Mouse (Mus musculus): Measurements from ENCODE around the gene 2310022A10Rik. TPM values are rescaled to one million over a fixed set of nuclear protein-coding genes. Genes with fewer than 3 reads are reported as not detected.
A peak's percentile ranks its signal among the peaks of the same experiment; 100 is the strongest.

The 2310022A10Rik gene
- polyA plus RNA-seq, 1 experiment: 14.0 TPM

DNA sequence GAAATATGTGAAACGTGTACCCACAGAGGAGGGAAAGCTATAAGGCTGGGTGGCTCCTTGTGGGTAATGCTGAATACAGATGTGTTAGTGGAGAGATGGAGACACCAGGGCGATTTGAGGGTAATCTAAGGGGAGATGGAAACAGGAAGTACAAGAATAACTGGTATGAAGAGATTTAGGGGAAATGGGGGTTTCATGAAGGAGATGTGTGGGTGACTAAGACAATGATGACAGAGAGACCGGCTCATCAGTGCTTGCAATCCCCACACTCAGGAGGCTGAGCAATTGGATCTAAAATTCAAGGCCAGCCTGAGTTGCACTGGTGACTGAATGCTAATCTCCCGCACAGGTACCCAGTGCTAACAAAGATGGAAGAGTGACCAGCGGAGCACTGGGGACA lies 963 bp upstream of the 2310022A10Rik start:
- no peak for TF ChIP-seq CTCF (IDR thresholded peaks at IDR 0.05; ENCODE audit: borderline replicate concordance, insufficient read depth, low read length)
- no peak for TF ChIP-seq POLR2A (IDR thresholded peaks at IDR 0.05; ENCODE audit: low read depth, low read length)
- peak overlapping the region; percentile 95 for H3K4me3 ChIP-seq (ENCODE audit: insufficient read depth, low read length)
- H3K27ac ChIP-seq (ENCODE audit: insufficient read depth, low read length): no peak overlapping the region

DNA sequence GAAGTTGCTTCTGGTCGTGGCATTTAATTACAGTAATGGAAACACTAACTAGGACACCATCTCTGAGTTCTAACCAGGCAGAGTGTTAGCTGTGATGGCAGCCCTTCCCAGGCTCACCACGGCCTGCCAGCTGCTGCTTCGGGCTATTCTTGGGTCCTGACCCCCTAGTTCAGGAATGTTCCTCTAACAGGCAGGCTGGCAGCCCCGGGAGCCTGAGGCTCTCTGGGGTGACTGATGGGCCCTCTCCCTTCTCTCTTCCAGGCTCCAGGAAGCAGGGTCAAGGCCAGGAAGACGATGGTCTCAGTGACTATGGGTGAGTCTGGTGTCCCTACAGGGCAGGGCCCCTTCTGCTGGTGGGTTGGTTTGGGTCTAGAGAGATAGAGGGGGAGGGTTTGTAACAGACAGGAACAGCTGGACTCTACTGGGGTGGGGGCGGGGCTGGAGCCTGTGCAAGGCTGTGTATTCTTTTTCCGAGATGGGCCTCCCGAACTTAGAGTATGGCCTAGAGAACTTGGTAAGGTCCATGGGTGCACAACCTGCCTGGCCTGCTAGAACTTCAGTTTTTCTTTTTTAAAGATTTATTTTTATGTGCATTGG lies 7.4 kb downstream of the 2310022A10Rik start:
- TF ChIP-seq POLR2A (IDR thresholded peaks at IDR 0.05; ENCODE audit: low read depth, low read length) (no peak), CTCF (IDR thresholded peaks at IDR 0.05; ENCODE audit: borderline replicate concordance, insufficient read depth, low read length) (no peak)
- Histone ChIP-seq H3K4me3 (ENCODE audit: insufficient read depth, low read length) (no peak overlapping the region), H3K4me1 (ENCODE audit: control insufficient read depth, insufficient read depth, low read length) (no peaks in the 10 kb centered on the region), H3K27ac (ENCODE audit: insufficient read depth, low read length) (no peak overlapping the region)

More for the DNA sequence above, 963 bp upstream of the 2310022A10Rik start:
- H3K4me1 ChIP-seq (ENCODE audit: control insufficient read depth, insufficient read depth, low read length): no peaks in the 10 kb centered on the region

DNA sequence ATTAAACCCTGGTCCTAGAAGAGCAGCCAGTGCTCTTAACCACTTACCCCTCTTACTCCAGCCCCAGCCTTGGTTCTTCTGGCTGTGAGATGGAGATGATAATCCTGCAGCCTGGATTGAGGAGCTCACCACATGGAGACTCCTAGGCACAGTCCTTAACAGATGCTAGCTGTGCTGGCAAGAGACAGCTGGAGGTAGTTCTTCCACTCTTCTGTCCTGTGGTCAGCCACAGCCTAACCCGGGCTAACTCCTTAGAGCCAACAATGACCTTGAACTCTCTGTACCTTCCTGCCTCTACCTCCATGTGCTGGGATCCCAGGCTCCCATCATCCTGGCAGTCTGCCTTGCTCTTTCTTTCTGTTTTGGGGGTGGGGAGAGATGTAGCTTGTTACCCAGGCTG lies 7.9 kb downstream of the 2310022A10Rik start:
- no peaks in the 10 kb centered on the region for H3K4me1 ChIP-seq (ENCODE audit: control insufficient read depth, insufficient read depth, low read length)
- no peak overlapping the region for H3K27ac ChIP-seq (ENCODE audit: insufficient read depth, low read length)

DNA sequence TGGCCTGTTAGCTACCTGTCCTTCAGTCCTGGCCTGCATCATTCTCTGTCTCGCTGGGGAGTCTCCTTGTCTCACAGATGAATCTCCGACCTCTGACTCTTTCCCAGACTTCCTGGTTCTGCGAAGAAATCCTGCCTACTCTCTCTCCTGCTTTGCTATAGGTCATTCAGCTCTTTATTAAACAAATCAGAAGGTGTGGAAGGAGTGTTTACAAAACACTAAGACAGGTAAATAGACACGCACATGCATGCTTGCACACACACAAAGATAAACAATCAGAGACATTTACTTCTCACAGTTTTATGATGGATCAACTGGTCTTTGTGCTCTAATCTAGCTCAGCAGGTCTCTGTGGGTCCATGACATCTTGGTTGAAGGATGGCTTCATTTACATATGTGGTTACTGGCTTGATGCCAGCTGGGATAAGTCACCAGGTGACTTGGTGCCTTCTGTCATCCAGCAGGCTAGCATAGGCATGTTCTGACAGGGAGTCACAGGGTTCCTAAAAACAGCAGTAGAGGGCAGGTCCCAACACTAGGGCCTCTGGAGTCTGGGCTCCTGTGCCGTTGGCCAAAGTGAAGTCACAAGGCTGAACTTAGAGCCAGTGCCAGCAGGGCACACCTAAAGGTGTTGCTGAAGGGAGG lies 16.7 kb downstream of the 2310022A10Rik start:
- peak overlapping the region; percentile 1; the same call in 1 of the 2 replicates for H3K27ac ChIP-seq (ENCODE audit: insufficient read depth, low read length)
- TF ChIP-seq CTCF (IDR thresholded peaks at IDR 0.05; ENCODE audit: borderline replicate concordance, insufficient read depth, low read length) (no peak), POLR2A (IDR thresholded peaks at IDR 0.05; ENCODE audit: low read depth, low read length) (no peak)
- no peaks in the 10 kb centered on the region for H3K4me1 ChIP-seq (ENCODE audit: control insufficient read depth, insufficient read depth, low read length)
- no peak overlapping the region for H3K4me3 ChIP-seq (ENCODE audit: insufficient read depth, low read length)

More for the DNA sequence above, 7.9 kb downstream of the 2310022A10Rik start:
- H3K4me3 ChIP-seq (ENCODE audit: insufficient read depth, low read length): no peak overlapping the region
- no peak for TF ChIP-seq POLR2A (IDR thresholded peaks at IDR 0.05; ENCODE audit: low read depth, low read length)
- TF ChIP-seq CTCF (IDR thresholded peaks at IDR 0.05; ENCODE audit: borderline replicate concordance, insufficient read depth, low read length): no peak

DNA sequence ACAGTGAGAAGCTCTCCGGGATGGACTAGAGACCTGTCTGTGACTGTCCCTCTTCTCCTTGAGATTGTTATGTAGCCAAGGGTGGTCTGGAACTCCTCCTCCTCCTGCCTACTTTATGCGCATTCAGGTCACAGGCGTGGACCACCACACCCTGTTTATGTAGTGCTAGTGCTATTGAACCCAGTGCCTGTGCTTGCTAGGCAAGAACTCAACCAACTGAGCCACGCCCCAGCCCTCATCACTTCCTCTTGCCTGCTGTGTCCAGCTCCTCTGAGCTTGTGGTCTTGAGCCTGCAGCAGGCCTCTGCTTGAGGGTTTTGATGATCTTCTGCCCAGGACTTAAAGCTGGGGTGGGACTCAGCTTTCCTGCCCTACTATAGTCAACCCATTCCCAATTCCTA lies 19.1 kb downstream of the 2310022A10Rik start:
- Histone ChIP-seq H3K4me1 (ENCODE audit: control insufficient read depth, insufficient read depth, low read length) (no peaks in the 10 kb centered on the region), H3K27ac (ENCODE audit: insufficient read depth, low read length) (no peak overlapping the region), H3K4me3 (ENCODE audit: insufficient read depth, low read length) (no peak overlapping the region)
- no peak for TF ChIP-seq POLR2A (IDR thresholded peaks at IDR 0.05; ENCODE audit: low read depth, low read length)
- no peak for TF ChIP-seq CTCF (IDR thresholded peaks at IDR 0.05; ENCODE audit: borderline replicate concordance, insufficient read depth, low read length)

DNA sequence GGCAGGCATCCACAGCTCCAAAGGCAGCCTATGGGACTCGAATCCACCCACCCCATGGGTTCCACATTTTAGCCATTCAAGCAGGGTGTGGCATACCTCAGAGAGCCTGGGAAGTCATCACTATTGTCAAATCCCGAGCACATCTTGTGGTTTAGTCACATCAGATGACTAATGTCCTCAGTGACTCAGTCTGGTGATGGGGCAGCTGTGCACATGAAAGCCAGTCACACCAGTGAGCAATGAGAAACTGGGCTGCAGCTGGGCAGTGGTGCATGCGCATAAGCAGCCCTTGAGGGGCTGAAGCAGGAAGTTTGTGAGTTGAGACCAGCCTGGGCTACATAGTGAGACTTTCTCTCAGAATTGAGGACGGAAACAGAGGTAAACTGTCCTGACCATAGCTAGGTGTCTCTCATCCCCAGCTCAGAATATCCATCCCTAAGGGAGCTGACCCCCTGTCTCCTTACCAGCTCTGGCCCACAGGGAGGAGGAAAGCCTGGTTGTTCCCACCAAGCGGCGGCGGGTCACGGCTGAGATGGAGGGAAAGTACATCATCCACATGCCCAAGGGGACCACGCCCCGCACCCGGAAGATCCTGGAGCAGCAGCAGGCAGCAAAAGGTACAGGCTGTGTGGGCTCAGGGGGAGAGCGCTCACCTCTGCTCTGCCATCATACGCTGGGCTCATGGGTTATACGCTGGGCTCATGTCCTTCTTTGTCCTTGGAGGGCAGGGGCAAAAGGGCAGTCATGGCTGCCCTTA lies 21.3 kb downstream of the 2310022A10Rik start:
- no peak for TF ChIP-seq POLR2A (IDR thresholded peaks at IDR 0.05; ENCODE audit: low read depth, low read length)
- TF ChIP-seq CTCF (IDR thresholded peaks at IDR 0.05; ENCODE audit: borderline replicate concordance, insufficient read depth, low read length): no peak

DNA sequence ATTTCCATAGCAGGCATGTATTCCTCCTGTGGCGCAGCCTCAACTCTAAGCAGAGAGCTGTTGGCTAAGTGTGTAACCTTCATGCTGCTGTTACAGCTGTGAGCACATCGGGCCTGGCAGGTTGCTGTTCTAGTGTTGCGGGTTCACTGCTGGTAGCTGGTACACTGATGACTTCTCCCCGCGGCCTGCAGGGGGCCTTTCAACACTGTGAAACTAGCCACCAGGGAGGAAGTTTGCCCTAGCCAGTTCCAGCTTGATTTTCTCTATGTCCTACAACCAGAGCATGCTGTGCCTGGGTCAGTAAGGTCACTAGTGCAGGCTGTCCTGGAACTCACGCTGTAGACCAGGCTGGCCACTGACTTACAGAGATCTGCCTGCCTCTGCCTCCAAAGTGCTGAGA lies 23.9 kb downstream of the 2310022A10Rik start:
- TF ChIP-seq CTCF (IDR thresholded peaks at IDR 0.05; ENCODE audit: borderline replicate concordance, insufficient read depth, low read length) (no peak), POLR2A (IDR thresholded peaks at IDR 0.05; ENCODE audit: low read depth, low read length) (no peak)

More for the DNA sequence above, 21.3 kb downstream of the 2310022A10Rik start:
- H3K4me1 ChIP-seq (ENCODE audit: control insufficient read depth, insufficient read depth, low read length): peaks cover 4% of the 10 kb centered on the region; the same call in 1 of the 2 replicates
- H3K27ac ChIP-seq (ENCODE audit: insufficient read depth, low read length): no peak overlapping the region
- H3K4me3 ChIP-seq (ENCODE audit: insufficient read depth, low read length): no peak overlapping the region

DNA sequence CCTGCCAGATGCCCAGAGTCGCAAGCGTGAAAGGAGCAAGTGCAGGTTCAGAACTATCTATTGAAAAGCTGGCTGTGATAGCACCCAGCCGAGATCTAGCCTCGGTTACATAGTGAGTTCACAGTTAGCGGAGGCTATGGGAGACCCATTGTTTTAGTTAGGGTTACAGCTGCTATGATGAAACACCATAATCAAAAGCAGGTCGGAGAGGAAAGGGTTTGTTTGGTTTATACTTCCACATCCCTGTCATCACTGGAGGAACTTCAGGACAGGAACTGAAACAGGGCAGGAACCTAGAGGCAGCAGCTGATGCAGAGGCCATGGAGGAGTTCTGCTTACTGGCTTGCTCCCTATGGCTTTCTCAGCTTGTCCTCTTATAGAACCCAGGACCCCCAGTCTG lies 24.6 kb downstream of the 2310022A10Rik start:
- no peak overlapping the region for H3K4me3 ChIP-seq (ENCODE audit: insufficient read depth, low read length)
- H3K27ac ChIP-seq (ENCODE audit: insufficient read depth, low read length): no peak overlapping the region
- peaks cover 4% of the 10 kb centered on the region; the same call in 1 of the 2 replicates for H3K4me1 ChIP-seq (ENCODE audit: control insufficient read depth, insufficient read depth, low read length)
- TF ChIP-seq CTCF (IDR thresholded peaks at IDR 0.05; ENCODE audit: borderline replicate concordance, insufficient read depth, low read length) (no peak), POLR2A (IDR thresholded peaks at IDR 0.05; ENCODE audit: low read depth, low read length) (no peak)

More for the DNA sequence above, 23.9 kb downstream of the 2310022A10Rik start:
- H3K4me1 ChIP-seq (ENCODE audit: control insufficient read depth, insufficient read depth, low read length): peaks cover 4% of the 10 kb centered on the region; the same call in 1 of the 2 replicates
- H3K27ac ChIP-seq (ENCODE audit: insufficient read depth, low read length): no peak overlapping the region
- no peak overlapping the region for H3K4me3 ChIP-seq (ENCODE audit: insufficient read depth, low read length)

DNA sequence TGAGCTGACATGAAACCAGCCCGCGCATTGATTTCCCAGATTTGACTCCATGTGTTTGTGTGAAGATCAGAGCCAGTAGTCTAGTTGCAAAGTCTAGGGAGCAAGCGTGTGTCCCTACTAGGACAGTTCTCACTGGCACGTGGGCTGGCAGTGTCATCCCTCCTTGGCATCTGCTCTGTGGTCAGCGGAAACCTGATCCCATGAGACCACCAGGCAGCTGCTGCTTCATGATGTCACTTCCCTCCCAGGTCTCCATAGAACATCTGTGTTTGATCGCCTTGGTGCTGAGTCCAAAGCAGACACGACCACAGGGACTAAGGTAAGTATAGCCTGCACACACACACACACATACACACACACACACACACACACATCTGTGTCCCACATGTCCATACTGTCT lies 25.4 kb downstream of the 2310022A10Rik start:
- TF ChIP-seq POLR2A (IDR thresholded peaks at IDR 0.05; ENCODE audit: low read depth, low read length) (no peak), CTCF (IDR thresholded peaks at IDR 0.05; ENCODE audit: borderline replicate concordance, insufficient read depth, low read length) (no peak)
- Histone ChIP-seq H3K27ac (ENCODE audit: insufficient read depth, low read length) (no peak overlapping the region), H3K4me3 (ENCODE audit: insufficient read depth, low read length) (no peak overlapping the region), H3K4me1 (ENCODE audit: control insufficient read depth, insufficient read depth, low read length) (peaks cover 4% of the 10 kb centered on the region; the same call in 1 of the 2 replicates)

Data from embryonic fibroblast, embryonic 13.5 days (primary cell).